Mouse (Mus musculus) intestine, embryonic 16.5 days (tissue): ENCODE results near the gene Dusp5. TPM values are rescaled to one million over a fixed set of nuclear protein-coding genes. Genes with fewer than 3 reads are reported as not detected.

ENCODE experiments used
- ATAC-seq: fragments of 200-750 bp; cut with Nextera tagmentation; 2 replicates; pipeline ENCODE4 v1.8.0; 2017; ENCODE audit warnings: moderate TSS enrichment, moderate library complexity
- H3K27ac ChIP-seq: fragments of 300-500 bp; sonication (generic); 2 replicates; pipeline ENCODE4 v1.5.1; 2014; ENCODE audit warnings: mild to moderate bottlenecking, low read length
- H3K27me3 ChIP-seq: fragments of 300-500 bp; sonication (generic); replicated peaks from 2 replicates; pipeline ENCODE4 v1.6.1; 2014; ENCODE audit warnings: low read length, control low read depth, mixed read lengths; ENCODE audit not compliant: control insufficient read depth, insufficient read depth
- H3K36me3 ChIP-seq: fragments of 300-500 bp; sonication (generic); 2 replicates; pipeline ENCODE4 v1.6.1; 2014; ENCODE audit warnings: low read length, control low read depth; ENCODE audit not compliant: control insufficient read depth, insufficient read depth
- H3K4me1 ChIP-seq: fragments of 300-500 bp; sonication (generic); 2 replicates; pipeline ENCODE4 v1.6.1; 2014; ENCODE audit warnings: low read length, control low read depth, mixed read lengths; ENCODE audit not compliant: control insufficient read depth, insufficient read depth
- H3K4me2 ChIP-seq: fragments of 300-500 bp; sonication (generic); 2 replicates; pipeline ENCODE4 v1.6.1; 2014; ENCODE audit warnings: low read depth, low read length, control low read depth
- H3K4me3 ChIP-seq: fragments of 300-500 bp; sonication (generic); 2 replicates; pipeline ENCODE4 v1.5.1; 2014; ENCODE audit warnings: mild to moderate bottlenecking, low read length
- H3K9ac ChIP-seq: fragments of 300-500 bp; sonication (generic); 2 replicates; pipeline ENCODE4 v1.6.1; 2014; ENCODE audit warnings: low read depth, low read length
- H3K9me3 ChIP-seq: fragments of 300-500 bp; sonication (generic); 2 replicates; pipeline ENCODE4 v1.6.1; 2016; ENCODE audit warnings: low read length, control low read depth; ENCODE audit not compliant: control insufficient read depth
- WGBS: fragments of 180-500 bp; shearing (Covaris S2); extraction: QIAGEN DNeasy Blood & Tissue Kit; methylation state at CpG from one replicate; pipeline ENCODE4 v1.1.7; 2014; 5-methylcytosine and 5-hydroxymethylcytosine counted together
- polyA plus RNA-seq: library from polyadenylated mRNA; unstranded; fragments of >200 nt; fragmentation: Nextera tagmentation; extraction: Ambion mirVana; gene quantifications from 2 replicates; pipeline ENCODE4 v1.2.1, GENCODE M21; 2015

Gene Dusp5
- polyA plus RNA-seq, 1 experiment from 2014 or later = 7.9 TPM

DNA sequence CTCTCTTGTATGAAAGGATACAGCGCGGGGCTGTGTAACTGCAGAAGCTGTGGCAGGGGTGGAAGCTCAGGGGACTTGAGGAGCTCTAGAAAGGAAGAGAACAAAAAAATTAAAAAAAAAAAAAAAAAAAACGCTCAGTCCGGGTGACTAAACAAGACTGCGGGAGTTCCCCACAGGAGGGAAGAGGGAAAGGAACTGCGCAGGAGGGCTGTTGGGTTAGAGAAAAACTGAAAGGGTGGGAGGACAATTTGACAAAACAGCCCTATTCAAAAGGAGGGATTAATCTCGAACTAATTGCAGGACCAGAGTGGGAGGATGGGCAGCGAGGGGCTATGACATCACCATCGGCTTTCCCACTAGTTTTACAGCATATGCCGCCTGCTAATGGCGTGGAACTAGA, 39.0 kb downstream of the Dusp5 start:
- WGBS = 44% methylated on average over 11 of the region's 11 CpGs
- H3K4me2 ChIP-seq = no peak overlapping the region
- no peaks in the 10 kb centered on the region for H3K9me3 ChIP-seq
- H3K4me1 ChIP-seq = 0 out of 2 replicates have a peak, but pooled peaks cover 4% of the 10 kb centered on the region
- no peak for ATAC-seq
- no peaks in the 10 kb centered on the region for H3K36me3 ChIP-seq
- H3K9ac ChIP-seq = no peak overlapping the region
- no peaks in the 10 kb centered on the region for H3K27me3 ChIP-seq
- H3K27ac ChIP-seq = no peak overlapping the region
- H3K4me3 ChIP-seq = no peak overlapping the region

DNA sequence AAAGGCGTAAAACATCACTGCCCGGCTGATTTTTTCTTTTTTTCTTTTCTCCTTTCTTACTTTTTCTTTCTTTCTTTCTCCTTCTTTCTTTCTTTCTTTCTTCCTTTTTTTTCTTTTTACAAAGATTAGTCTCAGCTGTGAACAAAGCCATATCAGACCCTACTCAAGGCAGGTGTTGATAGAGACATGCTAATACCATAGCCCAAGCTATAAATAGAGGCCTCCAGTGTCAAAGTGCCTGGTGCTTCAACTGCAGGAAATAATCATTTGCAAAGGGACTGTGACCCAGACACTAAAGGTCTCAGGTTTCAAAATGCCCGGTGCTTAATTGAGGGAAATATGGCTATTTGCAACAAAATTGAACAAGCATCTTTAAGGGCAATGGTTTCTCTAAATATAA, 39.6 kb downstream of the Dusp5 start:
- Histone ChIP-seq H3K9ac (no peak overlapping the region), H3K9me3 (no peaks in the 10 kb centered on the region), H3K36me3 (no peaks in the 10 kb centered on the region), H3K4me3 (no peak overlapping the region), H3K4me1 (0 out of 2 replicates have a peak, but pooled peaks cover 4% of the 10 kb centered on the region), H3K27me3 (no peaks in the 10 kb centered on the region), H3K4me2 (no peak overlapping the region), H3K27ac (no peak overlapping the region)
- 72% methylated on average over 3 of the region's 3 CpGs for WGBS
- peak; percentile 52; the same call in 1 of the 2 replicates for ATAC-seq

DNA sequence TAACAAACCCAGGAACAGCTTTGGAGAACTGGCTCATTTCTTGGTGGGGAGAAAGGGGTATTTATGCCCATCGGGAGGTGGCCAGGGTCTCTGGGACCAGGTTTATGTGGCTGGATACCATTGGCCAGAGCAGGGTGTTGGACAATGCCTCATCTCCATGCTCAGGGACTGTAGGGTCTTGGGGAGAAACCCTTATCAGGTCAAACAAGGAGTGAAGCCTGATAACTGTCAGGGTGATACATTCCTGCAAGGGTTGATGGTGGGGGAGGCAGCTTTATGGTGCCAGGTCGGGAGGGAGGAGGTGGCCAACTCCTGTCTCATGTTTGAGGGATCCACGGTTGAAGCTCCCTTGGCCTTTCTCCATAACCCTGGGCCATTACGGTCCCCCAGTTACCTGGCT, 42.1 kb downstream of the Dusp5 start:
- H3K27me3 ChIP-seq = no peaks in the 10 kb centered on the region
- no peak overlapping the region for H3K4me2 ChIP-seq
- no peak overlapping the region for H3K9ac ChIP-seq
- no peak for ATAC-seq
- no peak overlapping the region for H3K4me3 ChIP-seq
- H3K36me3 ChIP-seq = no peaks in the 10 kb centered on the region
- H3K9me3 ChIP-seq = no peaks in the 10 kb centered on the region
- 67% methylated on average over 4 of the region's 4 CpGs for WGBS
- 0 out of 2 replicates have a peak, but pooled peaks cover 4% of the 10 kb centered on the region for H3K4me1 ChIP-seq
- no peak overlapping the region for H3K27ac ChIP-seq

DNA sequence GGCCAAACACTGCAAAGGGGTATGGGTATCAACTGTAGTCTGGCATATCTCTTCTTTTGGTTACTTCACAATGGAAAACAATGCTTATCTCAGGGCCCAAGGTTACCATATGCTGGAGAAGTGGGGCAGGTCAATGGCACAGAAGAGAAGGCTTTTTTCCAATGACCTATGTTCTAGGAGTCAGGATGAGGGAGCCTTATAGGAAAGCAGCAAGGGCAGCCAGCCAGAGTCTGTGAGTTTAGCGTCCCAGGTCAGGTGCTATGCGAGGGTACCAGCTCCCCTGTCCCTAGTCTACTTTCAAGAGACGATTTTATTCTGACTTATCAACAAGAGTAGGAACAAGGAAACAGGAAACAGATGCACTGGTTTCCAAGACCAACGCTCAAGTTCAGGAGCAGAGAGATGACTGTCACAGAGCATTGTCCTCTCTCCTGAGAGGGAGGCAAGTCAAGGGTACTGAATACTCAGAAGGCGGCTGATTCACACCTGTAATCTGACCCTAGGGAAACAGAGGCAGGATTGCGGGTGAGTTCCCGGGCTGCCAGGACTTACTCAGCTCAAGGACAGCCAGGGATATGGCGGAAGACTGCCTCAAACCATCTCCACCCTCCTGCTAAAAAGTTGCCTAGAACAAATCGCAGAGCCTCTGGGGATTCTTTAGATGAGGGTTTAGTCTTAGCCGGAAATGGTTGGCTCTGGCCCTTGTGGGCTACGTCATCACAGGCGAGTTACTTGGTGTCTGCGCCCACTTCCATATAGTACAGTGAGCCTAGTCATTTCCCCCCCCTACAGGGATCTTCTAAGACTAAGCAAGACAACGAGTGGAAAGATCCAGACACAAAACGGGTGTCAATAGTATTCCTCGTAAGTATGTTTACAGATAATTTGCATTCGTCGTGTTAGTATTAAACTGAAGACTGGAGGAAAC, 42.9 kb downstream of the Dusp5 start:
- H3K27ac ChIP-seq = no peak overlapping the region
- WGBS = 73% methylated on average over 18 of the region's 18 CpGs
- 0 out of 2 replicates have a peak, but pooled peaks cover 4% of the 10 kb centered on the region for H3K4me1 ChIP-seq
- H3K4me2 ChIP-seq = no peak overlapping the region
- H3K4me3 ChIP-seq = no peak overlapping the region
- no peaks in the 10 kb centered on the region for H3K27me3 ChIP-seq
- no peak for ATAC-seq
- no peaks in the 10 kb centered on the region for H3K36me3 ChIP-seq
- no peak overlapping the region for H3K9ac ChIP-seq
- H3K9me3 ChIP-seq = no peaks in the 10 kb centered on the region

DNA sequence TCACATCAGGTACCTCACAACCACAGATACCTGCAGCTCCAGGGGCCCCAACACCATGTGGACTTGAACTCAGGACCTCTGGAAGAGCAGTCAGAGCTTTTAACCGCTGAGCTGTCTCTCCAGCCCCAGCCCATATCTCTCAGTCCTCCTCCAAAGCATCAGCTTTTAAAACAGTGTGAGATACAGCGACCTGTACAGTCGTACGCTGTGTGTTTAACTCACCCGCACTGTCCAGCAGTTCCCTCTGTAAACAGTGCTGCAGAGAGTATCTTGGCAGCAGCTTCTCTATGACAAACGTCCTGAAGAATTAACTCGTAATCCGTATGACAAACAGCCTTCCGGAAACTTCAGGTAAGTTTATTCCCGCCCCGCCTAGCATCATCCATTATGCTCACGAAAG, 43.7 kb downstream of the Dusp5 start:
- Histone ChIP-seq H3K27ac (peak overlapping the region; percentile 11; the same call in 1 of the 2 replicates), H3K4me3 (no peak overlapping the region), H3K27me3 (no peaks in the 10 kb centered on the region), H3K4me2 (no peak overlapping the region), H3K9me3 (no peaks in the 10 kb centered on the region), H3K9ac (no peak overlapping the region), H3K36me3 (no peaks in the 10 kb centered on the region), H3K4me1 (0 out of 2 replicates have a peak, but pooled peaks cover 4% of the 10 kb centered on the region)
- ATAC-seq = peak; percentile 27; the same call in 1 of the 2 replicates
- 36% methylated on average over 12 of the region's 12 CpGs for WGBS

DNA sequence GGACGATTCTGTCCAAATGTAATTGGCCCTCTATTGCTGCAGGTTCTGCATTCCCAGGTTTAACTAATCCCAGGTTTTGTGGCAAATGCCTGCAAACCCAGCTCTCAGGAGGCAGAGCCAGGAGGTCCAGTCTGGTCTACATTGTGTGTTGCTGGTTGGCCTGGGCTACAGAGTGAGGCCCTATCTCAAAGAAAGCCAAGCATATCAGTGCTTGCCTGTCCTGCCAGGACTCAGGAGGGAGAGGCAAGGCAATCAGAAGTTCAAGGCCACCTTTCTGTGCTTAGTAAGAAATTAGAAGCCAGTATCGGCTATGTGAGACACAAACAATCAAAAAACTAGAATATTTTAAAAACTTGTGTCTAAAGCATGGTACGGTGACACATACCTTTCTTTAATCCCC, 44.2 kb downstream of the Dusp5 start:
- ATAC-seq = no peak
- no peak overlapping the region for H3K27ac ChIP-seq
- WGBS = 79% methylated on average over 3 of the region's 3 CpGs
- H3K9me3 ChIP-seq = no peaks in the 10 kb centered on the region
- H3K4me2 ChIP-seq = no peak overlapping the region
- H3K4me3 ChIP-seq = no peak overlapping the region
- no peak overlapping the region for H3K9ac ChIP-seq
- H3K27me3 ChIP-seq = no peaks in the 10 kb centered on the region
- H3K36me3 ChIP-seq = no peaks in the 10 kb centered on the region
- 0 out of 2 replicates have a peak, but pooled peaks cover 4% of the 10 kb centered on the region for H3K4me1 ChIP-seq

DNA sequence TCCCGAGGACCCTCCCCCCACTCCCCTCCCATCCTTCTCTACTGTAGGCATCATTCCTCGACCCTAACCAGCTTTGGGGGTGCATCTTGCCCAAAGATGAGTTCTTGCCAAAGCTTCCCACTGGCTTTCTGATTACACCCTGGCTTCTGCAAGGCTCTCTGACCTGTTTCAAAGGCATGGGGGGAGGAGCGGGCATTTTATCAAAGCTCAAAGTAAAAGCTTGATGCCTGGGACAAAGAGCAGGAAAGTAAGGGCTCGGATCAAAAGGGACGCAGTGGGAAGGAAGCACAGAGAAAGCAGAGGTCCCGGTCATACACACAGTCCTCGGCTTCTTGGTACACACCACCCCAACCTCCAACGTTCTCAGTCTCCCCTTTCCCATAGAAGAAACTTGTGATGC, 45.2 kb downstream of the Dusp5 start:
- Histone ChIP-seq H3K36me3 (no peaks in the 10 kb centered on the region), H3K9me3 (no peaks in the 10 kb centered on the region), H3K4me2 (no peak overlapping the region), H3K9ac (no peak overlapping the region), H3K27ac (no peak overlapping the region), H3K4me1 (0 out of 2 replicates have a peak, but pooled peaks cover 4% of the 10 kb centered on the region), H3K27me3 (no peaks in the 10 kb centered on the region), H3K4me3 (no peak overlapping the region)
- ATAC-seq = no peak
- 75% methylated on average over 8 of the region's 8 CpGs for WGBS

DNA sequence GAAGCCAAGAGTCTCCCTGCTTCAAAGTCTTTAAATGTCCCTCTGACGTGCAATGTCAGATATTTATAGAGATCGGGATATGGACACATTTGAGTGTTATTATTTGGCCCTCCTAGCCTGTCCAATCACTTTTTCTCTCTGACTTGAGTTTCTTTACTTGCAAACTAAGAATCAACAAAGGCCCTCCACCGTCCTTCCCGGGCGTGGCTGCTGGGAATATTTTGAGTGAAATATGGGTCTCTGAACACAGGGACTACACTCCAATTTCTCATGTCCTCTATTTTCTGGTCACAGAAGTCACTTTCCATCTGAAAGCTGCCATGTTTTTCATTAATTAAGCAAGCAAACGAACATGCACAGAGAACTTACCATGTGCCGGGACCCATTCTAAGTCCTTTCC, 45.6 kb downstream of the Dusp5 start:
- Histone ChIP-seq H3K27me3 (no peaks in the 10 kb centered on the region), H3K4me1 (0 out of 2 replicates have a peak, but pooled peaks cover 4% of the 10 kb centered on the region), H3K27ac (no peak overlapping the region), H3K9ac (no peak overlapping the region), H3K36me3 (no peaks in the 10 kb centered on the region), H3K9me3 (no peaks in the 10 kb centered on the region), H3K4me2 (no peak overlapping the region), H3K4me3 (no peak overlapping the region)
- WGBS = 87% methylated on average over 7 of the region's 7 CpGs
- ATAC-seq = no peak

DNA sequence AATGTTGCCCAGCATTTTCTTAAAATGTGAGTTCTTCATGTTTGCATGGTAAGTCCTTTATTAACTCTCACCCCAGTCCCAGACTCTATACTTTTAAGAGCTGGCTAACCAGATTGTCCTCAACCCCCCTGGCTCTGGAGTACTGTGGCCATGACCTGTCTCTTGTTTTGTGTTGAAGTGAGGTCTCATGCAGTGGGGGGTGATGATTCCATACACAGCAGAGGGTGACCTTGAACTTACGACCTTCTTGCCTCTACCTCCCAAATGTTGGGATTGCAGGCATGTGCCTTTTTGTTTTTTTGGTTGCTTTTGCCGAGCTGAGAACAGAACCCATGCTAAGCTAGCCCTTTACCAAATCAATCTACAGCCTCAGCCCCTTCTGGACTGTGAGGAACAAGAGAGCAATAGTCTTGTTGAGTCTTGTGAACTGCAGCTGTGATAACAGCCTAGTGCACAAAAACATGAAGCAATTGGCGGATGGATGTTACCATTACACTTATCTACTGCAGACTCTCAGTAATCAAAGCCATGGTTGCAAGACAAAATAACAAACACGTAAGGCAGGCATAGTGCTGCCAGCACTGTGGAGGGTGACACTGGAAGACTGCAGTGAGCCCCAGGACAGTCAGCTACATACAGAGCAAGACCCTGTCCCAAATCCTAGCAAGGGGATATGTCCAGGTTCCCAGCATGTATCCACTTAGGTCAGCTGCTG, 46.5 kb downstream of the Dusp5 start:
- Histone ChIP-seq H3K36me3 (no peaks in the 10 kb centered on the region), H3K9ac (no peak overlapping the region), H3K4me1 (0 out of 2 replicates have a peak, but pooled peaks cover 4% of the 10 kb centered on the region), H3K27me3 (no peaks in the 10 kb centered on the region), H3K4me2 (no peak overlapping the region), H3K27ac (no peak overlapping the region), H3K9me3 (no peaks in the 10 kb centered on the region), H3K4me3 (no peak overlapping the region)
- WGBS = 78% methylated on average over 4 of the region's 4 CpGs
- ATAC-seq = no peak
